Mouse (Mus musculus): ENCODE measurements at regions not wholly inside any gene's neighbourhood (a gene's known extent, or its start where the extent isn't known, plus 50 kb on each side); places are given as distances from the start of the nearest gene placed in this dataset.

DNA sequence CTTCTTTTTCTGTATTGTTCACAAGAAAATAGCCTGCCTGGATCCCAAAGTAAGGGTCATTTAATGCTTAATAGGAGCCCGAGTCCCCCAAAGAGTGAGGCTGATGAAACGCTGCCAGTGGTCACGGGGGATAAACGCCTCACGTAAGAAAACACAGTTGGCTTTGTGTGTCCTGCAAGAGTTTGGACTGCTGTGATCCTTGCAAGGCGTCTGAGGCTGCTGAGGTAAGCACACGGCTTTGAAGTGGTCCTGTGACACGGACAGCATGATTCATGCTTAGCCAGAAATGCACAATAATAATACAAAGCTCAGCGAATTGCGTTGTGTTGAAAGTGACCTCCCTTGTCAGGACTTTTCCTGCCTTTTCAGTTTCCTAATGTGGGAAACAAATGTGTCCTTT lies 158.8 kb downstream of the Lyplal1 start:
- Histone ChIP-seq H3K9ac (ENCODE audit: low read depth, low read length) (no peak overlapping the region), H3K4me1 (ENCODE audit: control insufficient read depth, insufficient read depth, low read length) (no peaks in the 10 kb centered on the region), H3K36me3 (ENCODE audit: control insufficient read depth, insufficient read depth, low read length) (no peaks in the 10 kb centered on the region), H3K9me3 (ENCODE audit: control insufficient read depth, low read length) (no peaks in the 10 kb centered on the region), H3K4me2 (ENCODE audit: low read depth, low read length) (no peak overlapping the region), H3K27me3 (replicated peaks; ENCODE audit: control insufficient read depth, insufficient read depth, low read length) (no peaks in the 10 kb centered on the region), H3K4me3 (ENCODE audit: low read length) (no peak overlapping the region), H3K27ac (ENCODE audit: low read length) (no peak overlapping the region)
- 73% methylated on average over 10 of the region's 10 CpGs for WGBS
- ATAC-seq: no peak

DNA sequence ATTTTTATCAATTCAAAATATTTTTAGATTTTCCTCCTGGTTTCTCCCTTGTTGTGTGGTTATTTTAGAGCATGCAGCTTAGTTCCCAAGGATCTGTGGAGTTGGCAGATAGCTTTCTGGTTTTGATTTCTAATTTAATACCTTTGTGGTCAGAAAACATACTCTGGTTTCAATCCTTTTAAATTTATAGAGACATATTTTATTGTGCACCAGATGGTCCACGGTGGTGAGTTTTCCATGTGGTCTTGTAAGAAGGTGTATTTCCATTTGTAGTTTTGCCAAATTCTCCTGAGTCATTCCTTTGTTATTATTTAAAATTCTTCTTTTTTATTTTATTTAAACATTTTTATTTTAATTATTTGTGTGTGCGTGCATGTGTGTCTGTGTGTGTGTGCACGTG lies 154.5 kb downstream of the Lyplal1 start:
- no peaks in the 10 kb centered on the region for H3K27me3 ChIP-seq (replicated peaks; ENCODE audit: control insufficient read depth, insufficient read depth, low read length)
- H3K4me3 ChIP-seq (ENCODE audit: low read length): no peak overlapping the region
- H3K9me3 ChIP-seq (ENCODE audit: control insufficient read depth, low read length): no peaks in the 10 kb centered on the region
- ATAC-seq: no peak
- no peaks in the 10 kb centered on the region for H3K4me1 ChIP-seq (ENCODE audit: control insufficient read depth, insufficient read depth, low read length)
- no peak overlapping the region for H3K9ac ChIP-seq (ENCODE audit: low read depth, low read length)
- 83% methylated on average over 3 of the region's 3 CpGs for WGBS
- no peaks in the 10 kb centered on the region for H3K36me3 ChIP-seq (ENCODE audit: control insufficient read depth, insufficient read depth, low read length)
- no peak overlapping the region for H3K27ac ChIP-seq (ENCODE audit: low read length)
- no peak overlapping the region for H3K4me2 ChIP-seq (ENCODE audit: low read depth, low read length)

DNA sequence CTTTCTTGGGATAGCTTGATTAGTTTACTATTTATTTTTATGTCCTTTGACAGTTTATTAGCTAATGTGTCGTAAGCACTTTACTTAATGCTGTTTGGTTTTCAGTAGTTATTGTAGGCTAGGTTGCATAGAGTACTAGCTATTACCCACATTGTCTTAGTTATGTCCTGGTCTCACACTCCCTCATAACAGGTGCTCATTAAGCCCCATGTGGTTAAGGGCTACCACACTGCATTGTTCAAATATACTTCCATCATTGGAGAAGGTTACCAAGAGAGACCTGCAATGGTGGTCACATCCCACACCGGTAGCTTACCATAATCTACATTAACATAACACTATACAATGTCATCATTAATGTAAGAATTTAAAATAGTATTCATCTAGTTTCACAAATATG lies 153.3 kb downstream of the Lyplal1 start:
- Histone ChIP-seq H3K36me3 (ENCODE audit: control insufficient read depth, insufficient read depth, low read length) (no peaks in the 10 kb centered on the region), H3K9me3 (ENCODE audit: control insufficient read depth, low read length) (no peaks in the 10 kb centered on the region), H3K4me1 (ENCODE audit: control insufficient read depth, insufficient read depth, low read length) (no peaks in the 10 kb centered on the region), H3K9ac (ENCODE audit: low read depth, low read length) (no peak overlapping the region), H3K27ac (ENCODE audit: low read length) (no peak overlapping the region), H3K4me3 (ENCODE audit: low read length) (no peak overlapping the region), H3K4me2 (ENCODE audit: low read depth, low read length) (no peak overlapping the region), H3K27me3 (replicated peaks; ENCODE audit: control insufficient read depth, insufficient read depth, low read length) (no peaks in the 10 kb centered on the region)
- 95% methylated on average over 2 of the region's 2 CpGs for WGBS
- ATAC-seq: no peak

DNA sequence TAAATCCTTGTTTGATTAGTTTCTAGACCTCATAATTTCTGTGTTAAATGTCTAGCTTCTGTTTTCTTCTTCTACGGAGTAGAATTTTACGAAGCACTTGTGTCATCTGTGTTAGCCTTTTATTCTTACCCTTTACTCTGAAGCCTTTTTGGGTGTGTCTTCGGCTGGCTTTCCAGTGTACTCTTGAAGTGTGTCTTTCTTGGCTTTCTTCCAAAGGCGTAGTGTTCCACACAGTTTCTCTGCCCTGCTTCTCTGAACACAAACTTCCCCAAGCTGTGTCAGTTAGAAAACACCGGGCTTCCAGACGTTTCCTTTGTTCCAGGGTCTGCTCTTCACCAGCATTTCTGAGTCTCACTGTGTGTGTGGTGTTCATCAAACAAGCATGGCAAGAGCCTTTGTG lies 152.7 kb downstream of the Lyplal1 start:
- no peaks in the 10 kb centered on the region for H3K9me3 ChIP-seq (ENCODE audit: control insufficient read depth, low read length)
- no peak overlapping the region for H3K4me2 ChIP-seq (ENCODE audit: low read depth, low read length)
- 59% methylated on average over 6 of the region's 6 CpGs for WGBS
- no peak overlapping the region for H3K9ac ChIP-seq (ENCODE audit: low read depth, low read length)
- no peaks in the 10 kb centered on the region for H3K36me3 ChIP-seq (ENCODE audit: control insufficient read depth, insufficient read depth, low read length)
- no peak overlapping the region for H3K4me3 ChIP-seq (ENCODE audit: low read length)
- no peak overlapping the region for H3K27ac ChIP-seq (ENCODE audit: low read length)
- no peaks in the 10 kb centered on the region for H3K27me3 ChIP-seq (replicated peaks; ENCODE audit: control insufficient read depth, insufficient read depth, low read length)
- ATAC-seq: no peak
- no peaks in the 10 kb centered on the region for H3K4me1 ChIP-seq (ENCODE audit: control insufficient read depth, insufficient read depth, low read length)

DNA sequence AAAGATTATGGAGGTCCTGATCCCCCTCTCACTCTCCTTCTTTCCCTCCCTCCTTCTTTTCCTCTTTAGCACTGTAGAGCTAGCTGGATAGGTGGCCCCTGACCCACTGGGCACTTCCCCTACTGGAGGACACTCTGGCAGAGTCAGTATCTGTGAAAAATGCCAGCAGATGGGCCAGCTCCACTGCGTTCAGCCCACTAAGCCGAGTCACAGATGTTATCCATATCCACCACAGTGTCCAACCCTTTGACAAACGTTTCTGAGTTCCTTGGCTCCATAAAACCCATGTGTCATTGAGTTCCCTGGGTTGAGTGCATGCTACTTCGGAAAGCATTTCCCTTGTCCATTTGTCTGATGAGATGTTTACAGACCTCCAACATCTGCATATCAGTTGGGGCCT lies 149.9 kb downstream of the Lyplal1 start:
- H3K9me3 ChIP-seq (ENCODE audit: control insufficient read depth, low read length): no peaks in the 10 kb centered on the region
- no peak overlapping the region for H3K9ac ChIP-seq (ENCODE audit: low read depth, low read length)
- H3K4me3 ChIP-seq (ENCODE audit: low read length): no peak overlapping the region
- no peak for ATAC-seq
- 71% methylated on average over 4 of the region's 4 CpGs for WGBS
- no peak overlapping the region for H3K27ac ChIP-seq (ENCODE audit: low read length)
- H3K27me3 ChIP-seq (replicated peaks; ENCODE audit: control insufficient read depth, insufficient read depth, low read length): no peaks in the 10 kb centered on the region
- no peak overlapping the region for H3K4me2 ChIP-seq (ENCODE audit: low read depth, low read length)
- H3K36me3 ChIP-seq (ENCODE audit: control insufficient read depth, insufficient read depth, low read length): no peaks in the 10 kb centered on the region
- H3K4me1 ChIP-seq (ENCODE audit: control insufficient read depth, insufficient read depth, low read length): no peaks in the 10 kb centered on the region

DNA sequence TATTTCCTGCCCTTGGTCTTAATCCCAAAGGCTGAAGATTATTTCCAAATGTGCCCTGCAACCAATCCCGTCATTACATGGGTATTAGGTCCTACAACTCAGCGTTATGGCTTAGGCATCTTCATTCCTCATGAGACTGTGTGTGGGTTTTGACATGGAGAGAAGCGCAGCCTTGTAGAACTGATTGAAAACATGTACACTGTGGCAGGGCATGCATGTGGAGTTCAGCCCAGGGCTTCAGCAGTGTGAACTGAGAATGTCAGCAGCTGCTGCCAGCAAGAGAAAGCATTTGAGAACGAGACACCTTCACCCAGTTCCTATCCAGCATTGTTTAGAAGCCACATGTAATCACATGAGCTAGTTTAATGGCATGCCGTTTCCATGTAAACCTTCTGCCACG lies 149.3 kb downstream of the Lyplal1 start:
- no peak overlapping the region for H3K9ac ChIP-seq (ENCODE audit: low read depth, low read length)

DNA sequence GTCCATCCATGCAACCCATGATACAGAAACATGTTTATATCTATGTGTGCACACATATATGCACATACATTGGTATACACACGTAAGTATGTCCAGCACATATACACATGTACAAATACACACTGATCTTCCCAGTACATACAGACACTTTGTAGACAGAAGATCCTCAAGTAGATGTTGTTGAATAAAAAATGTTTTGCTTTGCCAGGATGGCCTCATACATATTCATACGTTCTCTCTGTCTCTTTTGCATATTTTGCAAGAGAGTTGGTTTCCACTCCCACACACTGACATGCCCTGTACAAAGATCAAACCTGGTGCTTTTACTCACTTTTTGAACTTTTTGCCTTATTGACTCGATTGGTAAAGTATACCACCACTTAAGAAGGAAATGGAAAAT lies 148.5 kb downstream of the Lyplal1 start:
- Histone ChIP-seq H3K27me3 (replicated peaks; ENCODE audit: control insufficient read depth, insufficient read depth, low read length) (no peaks in the 10 kb centered on the region), H3K27ac (ENCODE audit: low read length) (no peak overlapping the region), H3K9ac (ENCODE audit: low read depth, low read length) (no peak overlapping the region), H3K4me1 (ENCODE audit: control insufficient read depth, insufficient read depth, low read length) (no peaks in the 10 kb centered on the region), H3K4me2 (ENCODE audit: low read depth, low read length) (no peak overlapping the region), H3K9me3 (ENCODE audit: control insufficient read depth, low read length) (no peaks in the 10 kb centered on the region), H3K36me3 (ENCODE audit: control insufficient read depth, insufficient read depth, low read length) (no peaks in the 10 kb centered on the region), H3K4me3 (ENCODE audit: low read length) (no peak overlapping the region)
- 72% methylated on average over 3 of the region's 3 CpGs for WGBS
- no peak for ATAC-seq

More for the DNA sequence above, 149.3 kb downstream of the Lyplal1 start:
- no peaks in the 10 kb centered on the region for H3K36me3 ChIP-seq (ENCODE audit: control insufficient read depth, insufficient read depth, low read length)
- H3K27ac ChIP-seq (ENCODE audit: low read length): no peak overlapping the region
- ATAC-seq: no peak
- no peaks in the 10 kb centered on the region for H3K27me3 ChIP-seq (replicated peaks; ENCODE audit: control insufficient read depth, insufficient read depth, low read length)
- no peaks in the 10 kb centered on the region for H3K9me3 ChIP-seq (ENCODE audit: control insufficient read depth, low read length)
- 73% methylated on average over 6 of the region's 6 CpGs for WGBS
- no peak overlapping the region for H3K4me3 ChIP-seq (ENCODE audit: low read length)
- H3K4me2 ChIP-seq (ENCODE audit: low read depth, low read length): no peak overlapping the region
- H3K4me1 ChIP-seq (ENCODE audit: control insufficient read depth, insufficient read depth, low read length): no peaks in the 10 kb centered on the region

DNA sequence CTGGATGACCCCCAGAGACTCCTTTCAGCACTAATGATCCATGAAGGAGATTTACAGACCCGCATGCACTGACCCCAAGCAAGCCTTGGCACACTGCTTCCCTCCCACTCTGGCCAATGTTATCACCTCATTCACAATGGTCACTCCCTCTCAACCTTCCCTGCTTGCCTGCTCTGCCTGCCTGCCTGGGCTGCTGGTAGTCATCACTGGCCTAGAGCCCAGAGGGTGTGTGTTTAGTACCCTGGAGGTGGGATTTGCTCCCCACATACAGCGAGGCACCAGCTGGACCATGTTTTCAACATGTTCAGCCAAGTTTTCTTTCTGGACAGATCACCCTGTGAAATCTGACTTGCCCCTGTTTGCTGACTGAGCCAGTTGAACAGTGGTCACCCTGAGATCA lies 147.9 kb downstream of the Lyplal1 start:
- Histone ChIP-seq H3K27ac (ENCODE audit: low read length) (no peak overlapping the region), H3K4me1 (ENCODE audit: control insufficient read depth, insufficient read depth, low read length) (no peaks in the 10 kb centered on the region), H3K27me3 (replicated peaks; ENCODE audit: control insufficient read depth, insufficient read depth, low read length) (no peaks in the 10 kb centered on the region), H3K4me2 (ENCODE audit: low read depth, low read length) (no peak overlapping the region), H3K4me3 (ENCODE audit: low read length) (no peak overlapping the region), H3K9me3 (ENCODE audit: control insufficient read depth, low read length) (no peaks in the 10 kb centered on the region), H3K9ac (ENCODE audit: low read depth, low read length) (no peak overlapping the region), H3K36me3 (ENCODE audit: control insufficient read depth, insufficient read depth, low read length) (no peaks in the 10 kb centered on the region)
- ATAC-seq: no peak
- WGBS: 44% methylated on average over 2 of the region's 2 CpGs

DNA sequence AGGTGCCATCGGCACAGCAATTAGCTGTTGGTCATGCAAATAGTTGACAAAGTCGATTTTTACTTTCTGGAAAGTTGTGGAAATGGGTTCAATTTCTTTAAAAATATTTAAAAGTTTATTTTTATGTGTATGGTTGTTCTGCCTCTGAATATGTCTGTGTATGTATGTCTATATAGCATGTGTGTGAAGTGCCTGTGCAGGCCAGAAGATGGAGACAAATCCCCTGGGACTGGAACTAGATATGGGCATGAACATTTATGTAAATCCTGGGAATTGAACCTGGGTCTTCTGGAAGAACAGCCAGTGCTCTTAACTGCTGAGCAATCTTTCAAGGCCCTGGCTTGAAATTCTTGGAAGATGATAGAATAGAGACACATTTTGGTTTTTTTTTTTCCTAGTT lies 140.0 kb downstream of the Lyplal1 start:
- no peak overlapping the region for H3K4me2 ChIP-seq (ENCODE audit: low read depth, low read length)
- no peaks in the 10 kb centered on the region for H3K36me3 ChIP-seq (ENCODE audit: control insufficient read depth, insufficient read depth, low read length)
- 87% methylated on average over 2 of the region's 2 CpGs for WGBS
- no peak overlapping the region for H3K27ac ChIP-seq (ENCODE audit: low read length)
- no peak for ATAC-seq
- no peaks in the 10 kb centered on the region for H3K9me3 ChIP-seq (ENCODE audit: control insufficient read depth, low read length)
- H3K27me3 ChIP-seq (replicated peaks; ENCODE audit: control insufficient read depth, insufficient read depth, low read length): no peaks in the 10 kb centered on the region
- no peak overlapping the region for H3K4me3 ChIP-seq (ENCODE audit: low read length)
- no peak overlapping the region for H3K9ac ChIP-seq (ENCODE audit: low read depth, low read length)
- no peaks in the 10 kb centered on the region for H3K4me1 ChIP-seq (ENCODE audit: control insufficient read depth, insufficient read depth, low read length)

DNA sequence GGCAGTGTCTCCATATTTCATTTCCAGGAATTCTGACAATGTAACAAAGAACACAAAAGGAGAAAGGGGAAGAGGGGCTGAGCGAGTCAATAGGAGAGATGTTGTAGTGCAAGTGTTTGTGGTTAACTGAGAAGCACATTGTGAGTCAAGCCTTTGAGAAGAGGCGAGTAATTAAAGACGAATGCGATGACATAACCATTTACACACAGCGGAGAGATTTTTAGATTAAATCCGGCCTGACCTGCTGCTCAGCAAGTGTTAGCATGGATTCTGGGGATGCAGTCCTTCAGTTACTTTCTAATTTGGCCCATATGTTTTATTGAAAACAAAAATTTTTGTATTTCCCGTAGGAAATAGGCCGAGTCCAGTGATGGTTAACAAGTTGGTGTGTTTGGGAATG lies 127.7 kb downstream of the Lyplal1 start:
- Histone ChIP-seq H3K9me3 (ENCODE audit: control insufficient read depth, low read length) (no peaks in the 10 kb centered on the region), H3K27me3 (replicated peaks; ENCODE audit: control insufficient read depth, insufficient read depth, low read length) (no peaks in the 10 kb centered on the region), H3K36me3 (ENCODE audit: control insufficient read depth, insufficient read depth, low read length) (no peaks in the 10 kb centered on the region), H3K9ac (ENCODE audit: low read depth, low read length) (no peak overlapping the region), H3K4me1 (ENCODE audit: control insufficient read depth, insufficient read depth, low read length) (no peaks in the 10 kb centered on the region), H3K4me2 (ENCODE audit: low read depth, low read length) (no peak overlapping the region), H3K4me3 (ENCODE audit: low read length) (no peak overlapping the region), H3K27ac (ENCODE audit: low read length) (no peak overlapping the region)
- WGBS: 75% methylated on average over 8 of the region's 8 CpGs
- ATAC-seq: no peak
